Mouse (Mus musculus): ENCODE results near the gene Sema6b. TPM values are rescaled to one million over a fixed set of nuclear protein-coding genes. Genes with fewer than 3 reads are reported as not detected.

Sema6b gene
- total RNA-seq, 2 experiments from 2014 or later = 125 to 133 TPM

DNA sequence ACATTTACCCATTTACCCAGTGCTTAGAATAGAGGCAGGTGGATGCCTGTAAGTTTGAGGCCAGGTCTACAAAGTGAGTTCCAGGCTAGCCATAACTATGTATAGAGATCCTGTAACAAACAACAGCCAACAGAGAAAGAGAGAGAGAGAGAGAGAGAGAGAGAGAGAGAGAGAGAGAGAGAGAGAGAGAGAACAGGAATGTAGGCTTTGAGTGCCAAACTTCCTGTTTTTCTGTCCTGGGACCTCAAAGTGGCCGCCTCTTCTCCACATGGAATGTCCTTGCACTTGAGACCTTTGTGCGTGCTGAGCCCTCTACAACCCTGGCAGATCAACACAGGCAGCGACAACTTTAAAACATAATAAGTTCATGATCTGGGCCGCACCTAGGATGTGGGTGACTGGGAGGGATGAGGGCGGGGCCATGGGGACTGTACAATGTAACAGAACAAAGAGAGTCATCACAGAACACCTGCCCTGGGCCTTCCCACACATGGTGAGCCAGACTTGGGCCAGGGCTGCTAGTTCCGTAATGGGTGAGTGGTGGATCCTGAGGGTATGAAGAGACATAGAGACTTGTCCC, 23.5 kb upstream of the Sema6b start:
- no peak for DNase-seq (ENCODE audit: low spot score in 2 of 2)
- no peak overlapping the region for H3K27ac ChIP-seq
- no peak for TF ChIP-seq CTCF (conservative IDR thresholded peaks at IDR 0.05)
- no peak overlapping the region for H3K4me3 ChIP-seq

DNA sequence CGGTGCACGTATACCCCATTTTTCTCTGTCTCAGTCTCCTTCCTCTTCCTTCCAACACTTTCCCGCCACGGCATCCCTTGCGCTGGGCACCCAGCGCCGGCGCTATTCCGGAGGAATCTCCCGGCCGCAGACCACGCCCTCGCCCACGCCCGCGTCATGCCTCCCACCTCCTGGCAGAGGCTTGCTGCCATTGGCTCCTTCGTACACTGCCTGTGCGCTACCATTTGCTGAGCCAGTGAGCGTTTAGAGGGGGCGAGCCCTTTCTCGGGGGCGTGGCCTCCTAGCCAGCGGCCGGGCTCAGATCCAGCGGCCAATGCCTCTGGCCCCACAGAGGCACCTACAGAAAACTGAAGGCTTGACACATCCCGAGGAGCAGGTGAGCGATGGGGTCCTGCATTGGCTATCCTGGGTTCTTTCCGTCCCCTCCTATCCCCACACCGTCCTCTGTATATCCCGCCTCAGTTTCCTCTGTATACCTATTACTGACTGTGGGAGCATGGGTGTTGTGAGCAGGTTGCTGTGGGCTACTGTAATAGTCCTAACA, 22.2 kb upstream of the Sema6b start, which contains the start of gene Tnfaip8l1:
Gene Tnfaip8l1, plus strand, starts transcription at position 247 of the 544 bp plus-strand sequence.
- TF ChIP-seq CTCF (conservative IDR thresholded peaks at IDR 0.05) = no peak
- H3K27ac ChIP-seq = peak within 1 kb of the TSS; percentile 64
- peak; percentile 97 for DNase-seq (ENCODE audit: low spot score in 2 of 2)
- peak within 1 kb of the TSS; percentile 64 for H3K4me3 ChIP-seq

GRCm38 (mm10) chr17:56159729-56160128, 19.6 kb upstream of the Sema6b start:
- Histone ChIP-seq H3K4me3 (no peak overlapping the region), H3K27ac (no peak overlapping the region)
- peak in 1 of 2 experiments; percentile 69 for DNase-seq (ENCODE audit: low spot score in 2 of 2)
- peak; percentile 97 for TF ChIP-seq CTCF (conservative IDR thresholded peaks at IDR 0.05)

- Histone ChIP-seq H3K4me3 (no peak overlapping the region), H3K27ac (no peak overlapping the region)
- TF ChIP-seq CTCF (conservative IDR thresholded peaks at IDR 0.05) = no peak
- DNase-seq (ENCODE audit: low spot score in 2 of 2) = no peak
Measured at GRCm38 (mm10) chr17:56153643-56154042, 13.5 kb upstream of the Sema6b start.

DNA sequence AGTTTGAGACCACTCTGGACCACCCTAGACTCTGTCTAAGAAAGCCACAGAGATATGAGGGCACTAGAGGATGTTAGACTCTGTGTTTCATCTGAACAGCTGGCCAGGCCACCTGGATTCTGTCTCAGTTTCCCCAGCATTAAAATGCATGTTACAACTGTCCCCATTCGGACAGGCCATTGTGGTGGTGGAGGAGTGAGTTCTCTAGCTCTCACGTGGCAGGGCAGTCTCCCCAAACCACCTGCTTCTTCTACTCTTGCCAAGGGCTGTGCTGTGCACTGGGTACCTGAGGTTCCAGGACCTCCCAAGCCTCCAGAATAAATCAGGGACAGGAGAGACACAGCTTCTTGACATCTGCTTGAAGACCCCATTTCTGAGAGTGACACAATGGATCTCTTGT, 9.8 kb upstream of the Sema6b start:
- no peak for DNase-seq (ENCODE audit: low spot score in 2 of 2)
- Histone ChIP-seq H3K4me3 (no peak overlapping the region), H3K27ac (no peak overlapping the region)
- TF ChIP-seq CTCF (conservative IDR thresholded peaks at IDR 0.05) = no peak

DNA sequence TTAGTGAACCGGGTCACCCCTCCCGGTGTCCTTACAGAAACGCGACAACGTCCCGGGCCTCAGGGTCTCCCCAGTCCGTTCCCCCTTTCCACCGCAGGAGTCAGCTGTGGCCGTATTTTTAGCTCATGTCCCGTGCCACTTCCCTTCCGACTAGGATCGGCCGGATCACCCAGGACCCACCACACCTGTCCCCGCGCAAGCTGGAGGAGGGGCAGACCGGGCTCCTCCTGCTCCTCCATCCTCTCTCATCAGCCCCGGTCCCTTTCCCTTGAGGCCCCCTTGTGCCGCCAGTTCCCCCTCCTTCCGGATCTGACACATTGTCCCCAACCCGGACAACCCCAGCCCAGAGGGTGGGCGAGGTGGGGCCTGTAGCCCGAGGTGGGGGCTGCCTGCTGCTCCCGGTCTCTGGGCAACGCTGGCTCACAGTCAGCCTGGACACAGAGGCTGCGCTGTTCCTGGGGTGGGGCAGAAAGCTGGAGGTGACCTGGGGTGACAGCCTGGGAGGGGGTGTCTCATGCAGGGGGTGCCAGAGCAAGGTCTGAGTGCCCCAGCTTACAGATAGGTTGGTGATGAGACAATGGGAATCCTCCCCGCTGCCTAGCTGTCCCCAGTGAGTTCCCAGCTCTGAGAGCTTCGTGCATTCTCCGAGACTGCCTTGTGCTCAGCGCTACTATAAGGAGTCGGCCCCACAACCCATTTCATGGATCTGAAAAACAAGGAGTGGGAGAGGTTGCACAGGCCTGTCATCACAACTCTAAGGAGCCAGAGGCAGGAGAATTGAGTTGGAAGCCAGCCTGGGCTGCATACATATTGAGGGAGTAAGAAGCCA, 8.9 kb upstream of the Sema6b start:
- Histone ChIP-seq H3K4me3 (peak overlapping the region; percentile 45), H3K27ac (no peak overlapping the region; the same call in 1 of the 2 replicates)
- TF ChIP-seq CTCF (conservative IDR thresholded peaks at IDR 0.05) = no peak
- DNase-seq (ENCODE audit: low spot score in 2 of 2) = no peak

- TF ChIP-seq CTCF (conservative IDR thresholded peaks at IDR 0.05) = no peak
- no peak overlapping the region for H3K4me3 ChIP-seq
- H3K27ac ChIP-seq = no peak overlapping the region
- DNase-seq (ENCODE audit: low spot score in 2 of 2) = no peak
Measured at GRCm38 (mm10) chr17:56148280-56148679, 8.1 kb upstream of the Sema6b start.

- no peak for DNase-seq (ENCODE audit: low spot score in 2 of 2)
- H3K4me3 ChIP-seq = no peak overlapping the region
- TF ChIP-seq CTCF (conservative IDR thresholded peaks at IDR 0.05) = no peak
Measured at GRCm38 (mm10) chr17:56147420-56147819, 7.3 kb upstream of the Sema6b start.

GRCm38 (mm10) chr17:56146131-56146530, 6.0 kb upstream of the Sema6b start:
- no peak for DNase-seq (ENCODE audit: low spot score in 2 of 2)
- no peak overlapping the region for H3K27ac ChIP-seq
- TF ChIP-seq CTCF (conservative IDR thresholded peaks at IDR 0.05) = no peak
- no peak overlapping the region for H3K4me3 ChIP-seq

More at GRCm38 (mm10) chr17:56147420-56147819, 7.3 kb upstream of the Sema6b start:
- no peak overlapping the region for H3K27ac ChIP-seq

- TF ChIP-seq CTCF (conservative IDR thresholded peaks at IDR 0.05) = no peak
Measured at GRCm38 (mm10) chr17:56144546-56144945, 4.4 kb upstream of the Sema6b start.

GRCm38 (mm10) chr17:56141702-56142605, 1.8 kb upstream of the Sema6b start:
- TF ChIP-seq CTCF (conservative IDR thresholded peaks at IDR 0.05) = no peak
- peak overlapping the region; percentile 91 for H3K27ac ChIP-seq
- peak overlapping the region; percentile 72 for H3K4me3 ChIP-seq
- peak; percentile 42 to 70 for DNase-seq (ENCODE audit: low spot score in 2 of 2)

More at GRCm38 (mm10) chr17:56144546-56144945, 4.4 kb upstream of the Sema6b start:
- H3K27ac ChIP-seq = no peak overlapping the region
- DNase-seq (ENCODE audit: low spot score in 2 of 2) = no peak
- H3K4me3 ChIP-seq = no peak overlapping the region

DNA sequence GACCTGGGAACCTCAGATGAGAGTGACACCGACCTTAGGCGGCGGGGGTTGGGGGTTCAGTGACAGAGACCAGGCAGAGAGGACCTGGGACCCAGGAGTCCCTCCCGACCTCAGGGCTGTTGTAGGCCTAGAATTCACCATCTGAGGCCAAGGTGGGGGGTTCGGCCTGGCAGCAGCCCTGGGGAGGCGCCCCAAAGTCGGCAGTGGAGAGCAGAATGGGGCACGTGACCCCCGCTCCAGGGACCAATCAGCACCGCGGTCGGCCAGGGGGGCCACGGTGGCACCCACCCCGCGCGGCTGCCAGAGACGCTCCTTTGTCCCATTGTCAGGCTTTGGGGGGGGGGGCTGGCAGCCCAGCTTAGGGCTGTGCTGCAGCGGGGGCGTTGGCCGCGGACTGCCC, 788 bp downstream of the Sema6b start:
- Histone ChIP-seq H3K27ac (peak overlapping the region; percentile 95), H3K4me3 (peak overlapping the region; percentile 64)
- DNase-seq (ENCODE audit: low spot score in 2 of 2) = no peak
- TF ChIP-seq CTCF (conservative IDR thresholded peaks at IDR 0.05) = no peak
